Mouse (Mus musculus) lung, embryonic 16.5 days (tissue): ENCODE results near the gene Cdh23. TPM values are rescaled to one million over a fixed set of nuclear protein-coding genes. Genes with fewer than 3 reads are reported as not detected.

Experiments used
- ATAC-seq: fragments of 200-750 bp; cut with Nextera tagmentation; 2 replicates; pipeline ENCODE4 v1.8.0; 2017; ENCODE audit warnings: low read depth, mild to moderate bottlenecking, moderate library complexity
- H3K27ac ChIP-seq: fragments of 300-500 bp; sonication (generic); 2 replicates; pipeline ENCODE4 v1.5.1; 2014; ENCODE audit warnings: mild to moderate bottlenecking, control low read depth, low read length
- H3K27me3 ChIP-seq: fragments of 300-500 bp; sonication (generic); 2 replicates; pipeline ENCODE4 v1.6.1; 2014; ENCODE audit warnings: low read depth, low read length, mixed read lengths; ENCODE audit not compliant: control insufficient read depth, insufficient read depth
- H3K36me3 ChIP-seq: fragments of 300-500 bp; sonication (generic); 2 replicates; pipeline ENCODE4 v1.6.1; 2014; ENCODE audit warnings: low read length; ENCODE audit not compliant: control insufficient read depth, insufficient read depth
- H3K4me1 ChIP-seq: fragments of 300-500 bp; sonication (generic); replicated peaks from 2 replicates; pipeline ENCODE4 v1.6.1; 2014; ENCODE audit warnings: low read length, mixed read lengths; ENCODE audit not compliant: control insufficient read depth, insufficient read depth
- H3K4me2 ChIP-seq: fragments of 300-500 bp; sonication (generic); 2 replicates; pipeline ENCODE4 v1.6.1; 2014; ENCODE audit warnings: low read depth, low read length, control low read depth
- H3K4me3 ChIP-seq: fragments of 300-500 bp; sonication (generic); 2 replicates; pipeline ENCODE4 v1.5.1; 2014; ENCODE audit warnings: mild to moderate bottlenecking, low read length, control low read depth
- H3K9ac ChIP-seq: fragments of 300-500 bp; sonication (generic); 2 replicates; pipeline ENCODE4 v1.6.1; 2014; ENCODE audit warnings: low read length, control low read depth
- H3K9me3 ChIP-seq: fragments of 300-500 bp; sonication (generic); 2 replicates; pipeline ENCODE4 v1.6.1; 2016; ENCODE audit warnings: low read length; ENCODE audit not compliant: control insufficient read depth
- WGBS: fragments of 180-500 bp; shearing (Covaris S2); extraction: QIAGEN DNeasy Blood & Tissue Kit; methylation state at CpG from one replicate; pipeline ENCODE4 v1.1.7; 2014; 5-methylcytosine and 5-hydroxymethylcytosine counted together
- polyA plus RNA-seq: library from polyadenylated mRNA; unstranded; fragments of >200 nt; fragmentation: Nextera tagmentation; extraction: Ambion mirVana; gene quantifications from 2 replicates; pipeline ENCODE4 v1.2.1, GENCODE M21; 2015

The Cdh23 gene
- polyA plus RNA-seq, 1 experiment from 2014 or later, result 0.34 TPM

GRCm38 (mm10) chr10:60400507-60401295 lies 295.6 kb downstream of the Cdh23 start:
- Histone ChIP-seq H3K4me1 (no peaks in the 10 kb centered on the region), H3K27me3 (no peaks in the 10 kb centered on the region), H3K36me3 (no peaks in the 10 kb centered on the region), H3K9me3 (no peaks in the 10 kb centered on the region), H3K4me3 (no peak overlapping the region), H3K4me2 (no peak overlapping the region), H3K27ac (no peak overlapping the region), H3K9ac (peak overlapping the region; percentile 3; the same call in 1 of the 2 replicates)
- ATAC-seq, result no peak
- WGBS, result 74% methylated on average over 11 of the region's 11 CpGs

GRCm38 (mm10) chr10:60399449-60399848 lies 296.8 kb downstream of the Cdh23 start, which contains the start of gene Gm17455:
Gm17455 (plus strand) TSS chr10:60399726.
- Histone ChIP-seq H3K4me1 (0 out of 2 replicates have a peak, but pooled peaks cover 2% of the 10 kb centered on the region), H3K9ac (peak within 1 kb of the TSS; percentile 32; the same call in 1 of the 2 replicates), H3K27me3 (no peaks in the 10 kb centered on the region), H3K4me2 (no peak within 1 kb of the TSS), H3K9me3 (no peaks in the 10 kb centered on the region), H3K36me3 (no peaks in the 10 kb centered on the region), H3K27ac (no peak within 1 kb of the TSS), H3K4me3 (no peak within 1 kb of the TSS)
- peak; percentile 28; the same call in 1 of the 2 replicates for ATAC-seq
- 40% methylated on average over 7 of the region's 7 CpGs for WGBS

- Histone ChIP-seq H3K27ac (no peak overlapping the region), H3K9ac (no peak overlapping the region), H3K4me3 (no peak overlapping the region), H3K4me1 (0 out of 2 replicates have a peak, but pooled peaks cover 2% of the 10 kb centered on the region), H3K36me3 (no peaks in the 10 kb centered on the region), H3K9me3 (no peaks in the 10 kb centered on the region), H3K27me3 (no peaks in the 10 kb centered on the region), H3K4me2 (no peak overlapping the region)
- WGBS, result 87% methylated on average over 10 of the region's 10 CpGs
- no peak for ATAC-seq
Measured at GRCm38 (mm10) chr10:60398051-60398814, 298.1 kb downstream of the Cdh23 start.

GRCm38 (mm10) chr10:60395605-60396004 lies 300.7 kb downstream of the Cdh23 start:
- no peak overlapping the region for H3K4me2 ChIP-seq
- 71% methylated on average over 5 of the region's 5 CpGs for WGBS

GRCm38 (mm10) chr10:60394936-60395335 lies 301.4 kb downstream of the Cdh23 start:
- Histone ChIP-seq H3K27ac (no peak overlapping the region), H3K9me3 (no peaks in the 10 kb centered on the region), H3K9ac (no peak overlapping the region; the same call in 1 of the 2 replicates), H3K4me2 (no peak overlapping the region), H3K36me3 (no peaks in the 10 kb centered on the region), H3K4me3 (no peak overlapping the region), H3K4me1 (0 out of 2 replicates have a peak, but pooled peaks cover 2% of the 10 kb centered on the region), H3K27me3 (no peaks in the 10 kb centered on the region)
- no peak for ATAC-seq
- 46% methylated on average over 7 of the region's 7 CpGs for WGBS

More at GRCm38 (mm10) chr10:60395605-60396004, 300.7 kb downstream of the Cdh23 start:
- H3K36me3 ChIP-seq, result no peaks in the 10 kb centered on the region
- ATAC-seq, result no peak
- H3K4me1 ChIP-seq, result 0 out of 2 replicates have a peak, but pooled peaks cover 2% of the 10 kb centered on the region
- H3K4me3 ChIP-seq, result no peak overlapping the region
- H3K27me3 ChIP-seq, result no peaks in the 10 kb centered on the region
- H3K27ac ChIP-seq, result no peak overlapping the region
- no peaks in the 10 kb centered on the region for H3K9me3 ChIP-seq
- H3K9ac ChIP-seq, result no peak overlapping the region

GRCm38 (mm10) chr10:60391661-60392060 lies 304.6 kb downstream of the Cdh23 start:
- Histone ChIP-seq H3K4me3 (no peak overlapping the region), H3K9me3 (no peaks in the 10 kb centered on the region), H3K4me2 (no peak overlapping the region), H3K4me1 (0 out of 2 replicates have a peak, but pooled peaks cover 2% of the 10 kb centered on the region), H3K36me3 (no peaks in the 10 kb centered on the region), H3K27ac (no peak overlapping the region), H3K9ac (no peak overlapping the region), H3K27me3 (no peaks in the 10 kb centered on the region)
- WGBS, result 89% methylated on average over 9 of the region's 9 CpGs
- ATAC-seq, result no peak

- no peaks in the 10 kb centered on the region for H3K36me3 ChIP-seq
- H3K4me2 ChIP-seq, result no peak overlapping the region
- no peaks in the 10 kb centered on the region for H3K9me3 ChIP-seq
- H3K4me3 ChIP-seq, result no peak overlapping the region
- WGBS, result 64% methylated on average over 5 of the region's 5 CpGs
- 0 out of 2 replicates have a peak, but pooled peaks cover 2% of the 10 kb centered on the region for H3K4me1 ChIP-seq
- H3K27me3 ChIP-seq, result no peaks in the 10 kb centered on the region
- H3K27ac ChIP-seq, result no peak overlapping the region
- H3K9ac ChIP-seq, result no peak overlapping the region
- no peak for ATAC-seq
Measured at GRCm38 (mm10) chr10:60390904-60391420, 305.3 kb downstream of the Cdh23 start.

GRCm38 (mm10) chr10:60390177-60390903 lies 305.9 kb downstream of the Cdh23 start:
- no peak for ATAC-seq
- no peak overlapping the region for H3K27ac ChIP-seq
- H3K4me1 ChIP-seq, result 0 out of 2 replicates have a peak, but pooled peaks cover 2% of the 10 kb centered on the region
- no peak overlapping the region for H3K4me2 ChIP-seq
- H3K27me3 ChIP-seq, result no peaks in the 10 kb centered on the region
- H3K36me3 ChIP-seq, result no peaks in the 10 kb centered on the region
- 54% methylated on average over 6 of the region's 6 CpGs for WGBS
- H3K9ac ChIP-seq, result no peak overlapping the region
- H3K4me3 ChIP-seq, result no peak overlapping the region
- no peaks in the 10 kb centered on the region for H3K9me3 ChIP-seq
